Mouse (Mus musculus) bone marrow macrophage, adult 2 months (primary cell): ENCODE measurements around the gene Reps2. TPM values are rescaled to one million over a fixed set of nuclear protein-coding genes. Genes with fewer than 3 reads are reported as not detected.

ENCODE experiments used
- H3K27ac ChIP-seq: 2 replicates; pipeline ENCODE4 v1.5.1; 2012; ENCODE audit warnings: low read depth, low read length; ENCODE audit not compliant: insufficient read depth
- H3K4me1 ChIP-seq: 2 replicates; pipeline ENCODE4 v1.6.1; 2012; ENCODE audit warnings: low read length; ENCODE audit not compliant: control insufficient read depth, insufficient read depth
- H3K4me3 ChIP-seq: 2 replicates; pipeline ENCODE4 v1.5.1; 2012; ENCODE audit warnings: mild to moderate bottlenecking, low read length, moderate library complexity; ENCODE audit not compliant: insufficient read depth
- CTCF ChIP-seq: IDR thresholded peaks from 2 replicates; pipeline ENCODE4 v1.5.1; 2012; ENCODE audit warnings: low read depth, mild to moderate bottlenecking, low read length, moderate library complexity
- POLR2A ChIP-seq: IDR thresholded peaks from 2 replicates; pipeline ENCODE4 v1.6.1; 2012; ENCODE audit warnings: mild to moderate bottlenecking, low read depth, low read length, borderline replicate concordance
- polyA plus RNA-seq: library from polyadenylated mRNA; stranded (reverse); fragments of >200 nt; gene quantifications from 2 replicates; pipeline ENCODE4 v1.2.4, GENCODE M21; 2012; ENCODE audit not compliant: missing spikeins, insufficient read depth, insufficient read length

Gene Reps2
- polyA plus RNA-seq, 1 experiment, result 38.8 TPM

DNA sequence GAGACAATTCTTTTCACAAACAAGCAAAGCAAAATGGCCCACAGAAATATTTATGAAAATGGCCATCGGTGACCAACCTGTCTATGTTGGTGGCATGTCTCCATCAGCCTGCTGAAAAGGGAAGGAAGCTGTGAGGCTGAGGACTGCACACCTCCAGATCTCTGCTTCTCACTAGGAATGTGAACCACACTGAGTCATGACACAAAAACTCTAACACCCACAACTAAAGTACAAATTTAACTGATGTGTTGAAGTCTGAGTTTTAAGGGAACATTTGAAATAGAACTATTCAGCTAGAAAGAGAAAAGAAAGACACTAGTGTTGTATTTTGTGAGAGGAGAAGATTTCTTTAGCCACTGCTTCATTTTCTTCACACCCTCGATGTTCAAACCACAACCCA lies 230.3 kb downstream of the Reps2 start:
- H3K27ac ChIP-seq, result no peak overlapping the region
- H3K4me3 ChIP-seq, result no peak overlapping the region
- no peaks in the 10 kb centered on the region for H3K4me1 ChIP-seq
- no peak for TF ChIP-seq CTCF
- TF ChIP-seq POLR2A, result no peak

DNA sequence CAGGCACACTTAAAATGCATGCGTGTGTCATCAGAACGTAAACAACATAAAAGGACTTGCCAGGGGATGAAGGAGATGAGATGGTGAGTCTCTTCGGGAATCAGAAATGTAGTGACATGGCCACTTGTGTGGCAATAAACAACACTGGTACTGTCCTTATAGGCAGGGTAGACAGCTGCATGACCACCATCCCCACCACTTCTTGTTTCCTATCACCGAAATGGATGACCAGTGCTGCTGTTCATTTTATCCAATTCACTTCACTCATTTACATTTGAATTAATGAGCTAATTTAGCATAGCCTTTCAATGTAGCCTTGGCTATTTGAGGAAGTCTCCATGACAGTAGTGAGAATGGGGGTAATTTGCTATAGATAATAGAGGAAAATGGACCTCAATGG lies 236.2 kb downstream of the Reps2 start:
- H3K27ac ChIP-seq, result no peak overlapping the region
- TF ChIP-seq POLR2A (no peak), CTCF (no peak)
- no peak overlapping the region for H3K4me3 ChIP-seq
- H3K4me1 ChIP-seq, result no peaks in the 10 kb centered on the region

DNA sequence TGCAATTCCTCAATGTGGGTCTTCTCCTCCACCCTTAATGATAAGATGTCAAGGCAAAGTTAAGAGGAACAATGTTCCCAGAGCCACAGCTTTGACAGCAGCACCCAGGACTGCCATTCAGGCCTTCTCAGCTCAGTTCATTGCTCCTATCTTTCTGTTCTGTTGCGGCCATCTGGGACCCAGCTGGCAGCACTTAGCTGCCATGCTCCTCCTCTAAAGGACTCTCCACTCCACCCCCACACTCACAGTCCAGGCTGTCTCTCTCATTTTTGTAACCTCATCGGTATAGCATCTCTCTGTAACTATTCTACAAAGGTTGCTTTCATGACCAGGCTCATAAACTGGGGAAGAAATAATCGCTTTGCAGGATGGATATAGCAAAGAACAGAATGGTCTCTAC lies 241.0 kb downstream of the Reps2 start:
- no peak overlapping the region for H3K27ac ChIP-seq
- TF ChIP-seq CTCF (no peak), POLR2A (no peak)
- no peak overlapping the region for H3K4me3 ChIP-seq
- no peaks in the 10 kb centered on the region for H3K4me1 ChIP-seq

DNA sequence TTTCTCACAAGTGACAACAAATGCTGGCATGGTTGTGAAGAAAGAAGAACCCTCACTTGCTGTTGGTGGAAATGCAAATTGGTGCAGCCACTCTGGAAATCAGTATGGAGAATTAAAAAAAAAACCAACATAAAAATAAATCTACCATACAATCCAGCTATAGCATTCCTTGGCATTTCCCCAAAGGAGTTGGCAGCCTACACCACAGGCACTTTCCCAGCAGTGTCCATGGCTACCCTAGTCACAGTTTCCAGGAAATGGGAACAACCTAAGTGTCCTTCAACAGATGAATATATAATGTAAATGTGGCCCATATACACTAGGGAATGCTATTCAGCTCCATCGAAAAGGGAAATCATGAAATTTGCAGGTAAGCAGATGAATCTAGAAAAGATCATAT lies 262.7 kb downstream of the Reps2 start:
- Histone ChIP-seq H3K27ac (no peak overlapping the region), H3K4me1 (no peaks in the 10 kb centered on the region), H3K4me3 (no peak overlapping the region)
- TF ChIP-seq CTCF (no peak), POLR2A (no peak)

DNA sequence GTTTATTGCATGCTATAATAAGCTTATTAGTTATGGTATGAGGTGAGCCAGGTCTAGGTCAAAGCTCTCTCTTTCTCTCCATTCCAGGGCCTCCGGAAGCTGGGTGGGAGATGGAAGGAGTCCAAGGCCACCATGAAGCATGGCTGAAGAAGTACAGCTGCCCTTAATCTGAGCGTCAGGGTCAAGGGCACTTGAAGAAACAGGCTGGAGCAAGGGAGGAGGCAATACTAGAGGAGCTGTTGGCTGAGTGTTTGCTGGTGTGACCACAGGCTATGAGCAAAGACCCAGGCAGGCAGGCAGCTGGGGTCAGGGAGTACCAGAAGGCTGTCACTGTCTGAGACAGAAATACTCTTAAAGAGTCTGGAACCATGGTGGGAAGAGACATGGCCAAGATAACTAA lies 280.2 kb downstream of the Reps2 start:
- TF ChIP-seq CTCF (no peak), POLR2A (no peak)
- Histone ChIP-seq H3K4me3 (no peak overlapping the region), H3K27ac (no peak overlapping the region), H3K4me1 (no peaks in the 10 kb centered on the region)

Other genes with a start within 250 kb of the Reps2 start
- 87.9 and 89.6 TPM in 2 replicates for gene Rbbp7, start 116.8 kb upstream of the Reps2 start, polyA plus RNA-seq
- gene Txlng, start 185.8 kb upstream of the Reps2 start, polyA plus RNA-seq, result 12.3 and 13.9 TPM in 2 replicates
- 55.0 and 58.6 TPM in 2 replicates for gene Syap1, start 244.8 kb upstream of the Reps2 start, polyA plus RNA-seq